Mouse (Mus musculus): ENCODE data around the gene Cdc5l.

- TF ChIP-seq CTCF (IDR thresholded peaks at IDR 0.05; ENCODE audit: low read depth) (peak; percentile 72), EP300 (IDR thresholded peaks at IDR 0.05; ENCODE audit: low read depth) (no peak)
Observed at GRCm38 (mm10) chr17:45403207-45403606, 30.3 kb downstream of the Cdc5l start.
